Mouse (Mus musculus) lung, adult 2 months (tissue): ENCODE measurements around the gene Mlip.

Experiments
- CTCF ChIP-seq: fragments of 200-500 bp; IDR thresholded peaks from 2 replicates; pipeline ENCODE4 v1.5.1; 2011; ENCODE audit warnings: mild to moderate bottlenecking, low read length, control low read depth; ENCODE audit not compliant: insufficient read depth
- POLR2A ChIP-seq: fragments of 200-500 bp; IDR thresholded peaks from 2 replicates; pipeline ENCODE4 v1.6.1; 2011; ENCODE audit warnings: low read depth, mild to moderate bottlenecking, control low read depth, low read length, borderline replicate concordance; ENCODE audit errors: extremely low read depth

GRCm38 (mm10) chr9:77362906-77363305 lies 10.1 kb upstream of the Mlip start:
- TF ChIP-seq POLR2A = no peak
- no peak for TF ChIP-seq CTCF
